Mouse (Mus musculus) stomach, embryonic 16.5 days (tissue): ENCODE results near the gene St3gal3. TPM values are rescaled to one million over a fixed set of nuclear protein-coding genes. Genes with fewer than 3 reads are reported as not detected.

Experiments
- ATAC-seq: fragments of 200-750 bp; cut with Nextera tagmentation; 2 replicates; pipeline ENCODE4 v1.8.0; 2017; ENCODE audit warnings: moderate number of reproducible peaks, moderate TSS enrichment; ENCODE audit not compliant: insufficient read depth, low FRiP score
- H3K27ac ChIP-seq: fragments of 300-500 bp; sonication (generic); 2 replicates; pipeline ENCODE4 v1.5.1; 2014; ENCODE audit warnings: low read length
- H3K27me3 ChIP-seq: fragments of 300-500 bp; sonication (generic); 2 replicates; pipeline ENCODE4 v1.6.1; 2014; ENCODE audit warnings: low read length, control low read depth, mixed read lengths; ENCODE audit not compliant: control insufficient read depth, insufficient read depth
- H3K36me3 ChIP-seq: fragments of 300-500 bp; sonication (generic); 2 replicates; pipeline ENCODE4 v1.6.1; 2014; ENCODE audit warnings: low read length; ENCODE audit not compliant: control insufficient read depth, insufficient read depth
- H3K4me1 ChIP-seq: fragments of 300-500 bp; sonication (generic); 2 replicates; pipeline ENCODE4 v1.6.1; 2014; ENCODE audit warnings: low read length, control low read depth, mixed read lengths; ENCODE audit not compliant: control insufficient read depth, insufficient read depth
- H3K4me2 ChIP-seq: fragments of 300-500 bp; sonication (generic); 2 replicates; pipeline ENCODE4 v1.6.1; 2014; ENCODE audit warnings: low read depth, low read length, mixed read lengths
- H3K4me3 ChIP-seq: fragments of 300-500 bp; sonication (generic); replicated peaks from 2 replicates; pipeline ENCODE4 v1.5.1; 2014; ENCODE audit warnings: mild to moderate bottlenecking, low read length
- H3K9ac ChIP-seq: fragments of 300-500 bp; sonication (generic); 2 replicates; pipeline ENCODE4 v1.6.1; 2014; ENCODE audit warnings: low read length
- H3K9me3 ChIP-seq: fragments of 300-500 bp; sonication (generic); replicated peaks from 2 replicates; pipeline ENCODE4 v1.6.1; 2016; ENCODE audit warnings: low read length, control low read depth; ENCODE audit not compliant: control insufficient read depth
- WGBS: fragments of 180-500 bp; shearing (Covaris S2); extraction: QIAGEN DNeasy Blood & Tissue Kit; methylation state at CpG from one replicate; pipeline ENCODE4 v1.1.7; 2014; 5-methylcytosine and 5-hydroxymethylcytosine counted together
- polyA plus RNA-seq: library from polyadenylated mRNA; unstranded; fragments of >200 nt; fragmentation: Nextera tagmentation; extraction: Ambion mirVana; gene quantifications from 2 replicates; pipeline ENCODE4 v1.2.1, GENCODE M21; 2015

Gene St3gal3
- polyA plus RNA-seq, 1 experiment from 2014 or later, result 5.2 TPM

DNA sequence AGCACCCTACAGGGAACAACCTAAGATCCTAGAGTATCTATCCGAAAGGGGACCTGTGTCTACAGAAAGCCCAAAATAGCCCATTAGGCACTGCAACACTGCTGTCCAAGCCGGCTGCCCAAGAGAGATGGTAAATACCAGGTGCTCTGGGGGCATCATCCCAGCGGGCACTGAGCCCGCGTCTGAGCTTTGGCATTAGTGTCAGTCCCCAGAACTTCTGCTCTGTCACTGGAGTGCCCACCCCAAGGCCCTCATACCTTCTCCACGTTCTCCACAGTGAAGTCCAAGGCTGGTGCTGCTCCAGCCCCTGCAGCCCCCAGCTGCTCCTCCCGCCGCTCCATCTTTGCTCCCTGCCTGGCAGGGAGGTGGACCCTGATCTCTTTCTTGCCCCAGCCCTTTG, 220.7 kb downstream of the St3gal3 start:
- H3K4me2 ChIP-seq, result peak overlapping the region; percentile 99
- H3K27me3 ChIP-seq, result no peaks in the 10 kb centered on the region
- peak overlapping the region; percentile 82 for H3K9ac ChIP-seq
- 16% methylated on average over 8 of the region's 8 CpGs for WGBS
- no peak for ATAC-seq
- H3K4me1 ChIP-seq, result peaks cover 30% of the 10 kb centered on the region
- peak overlapping the region; percentile 65 for H3K4me3 ChIP-seq
- H3K9me3 ChIP-seq, result no peaks in the 10 kb centered on the region
- no peak overlapping the region for H3K27ac ChIP-seq
- no peaks in the 10 kb centered on the region for H3K36me3 ChIP-seq

DNA sequence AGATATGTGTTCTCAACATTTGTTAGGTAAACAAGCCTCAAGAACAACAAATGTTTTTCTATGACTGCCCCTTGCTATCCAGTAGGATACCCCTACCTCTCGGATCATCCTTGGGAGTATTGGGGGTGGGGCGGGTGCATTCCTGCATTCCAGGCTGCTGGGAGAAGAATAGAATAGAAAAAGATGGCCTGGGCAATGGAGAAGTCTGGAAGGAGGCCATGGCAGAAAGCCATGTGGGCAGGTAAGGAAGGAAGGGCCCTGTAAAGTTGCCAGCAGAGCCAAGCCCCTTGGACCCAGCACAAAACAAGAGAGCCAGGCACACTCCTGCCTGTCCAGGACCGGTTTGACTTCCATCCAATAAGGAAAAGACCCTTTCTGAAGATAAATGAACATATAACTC, 221.3 kb downstream of the St3gal3 start:
- Histone ChIP-seq H3K9me3 (no peaks in the 10 kb centered on the region), H3K4me3 (peak overlapping the region; percentile 65), H3K27me3 (no peaks in the 10 kb centered on the region), H3K4me1 (peaks cover 30% of the 10 kb centered on the region), H3K9ac (no peak overlapping the region), H3K36me3 (no peaks in the 10 kb centered on the region), H3K4me2 (peak overlapping the region; percentile 99), H3K27ac (no peak overlapping the region)
- 44% methylated on average over 3 of the region's 3 CpGs for WGBS
- ATAC-seq, result no peak

DNA sequence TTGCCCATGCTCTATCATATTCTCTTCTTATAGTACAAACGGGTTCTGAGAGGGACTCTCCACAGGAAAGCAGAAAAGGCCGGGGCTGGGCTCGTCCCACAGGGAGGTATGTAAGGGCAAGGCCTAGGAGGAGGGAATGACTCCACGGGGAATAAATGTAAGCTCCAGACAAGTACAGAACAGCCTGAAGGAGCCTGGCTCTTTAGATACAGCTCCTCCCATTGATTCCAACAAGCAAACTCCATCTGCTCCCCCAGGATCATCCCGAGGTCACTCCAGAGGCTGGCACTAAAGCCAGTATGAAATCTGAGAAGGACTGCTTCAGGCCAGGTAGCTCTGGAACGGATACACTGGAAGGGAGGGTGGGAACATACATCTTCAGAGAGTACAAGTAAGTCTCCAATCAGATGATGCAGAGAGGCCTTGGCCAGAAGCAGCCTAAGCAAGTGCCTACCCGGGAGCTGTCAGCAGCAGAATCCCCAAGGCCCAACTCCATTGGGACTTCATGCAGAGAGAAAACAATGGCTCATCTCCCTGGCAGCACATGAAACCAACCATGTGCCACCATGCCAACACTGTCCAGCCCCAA, 221.9 kb downstream of the St3gal3 start:
- no peaks in the 10 kb centered on the region for H3K27me3 ChIP-seq
- 55% methylated on average over 7 of the region's 7 CpGs for WGBS
- H3K4me1 ChIP-seq, result peaks cover 30% of the 10 kb centered on the region
- no peak overlapping the region for H3K9ac ChIP-seq
- peak overlapping the region; percentile 65; the same call in 1 of the 2 replicates for H3K4me3 ChIP-seq
- no peak for ATAC-seq
- no peaks in the 10 kb centered on the region for H3K9me3 ChIP-seq
- no peak overlapping the region for H3K27ac ChIP-seq
- H3K4me2 ChIP-seq, result peak overlapping the region; percentile 99
- no peaks in the 10 kb centered on the region for H3K36me3 ChIP-seq

DNA sequence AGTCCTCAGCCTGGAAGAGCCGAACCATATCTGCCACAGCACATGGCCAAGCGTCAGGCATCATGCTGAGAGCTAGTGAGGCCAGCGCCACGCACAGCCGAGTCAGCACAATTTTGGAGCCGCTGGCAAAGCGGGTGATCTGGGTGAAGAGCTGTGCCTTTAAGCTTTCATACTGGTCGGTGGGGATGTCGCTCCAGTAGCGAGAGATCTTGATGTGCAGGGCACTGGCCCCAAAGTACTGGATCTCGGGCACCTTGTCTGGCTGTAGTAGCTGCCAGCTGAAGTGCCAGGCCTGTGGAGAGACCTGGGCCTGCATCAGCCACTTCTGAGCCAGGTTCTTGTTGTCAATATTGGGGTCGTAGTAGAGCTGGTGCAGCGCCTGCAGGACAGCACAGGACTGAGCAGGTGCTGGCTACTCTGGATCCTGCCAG, 222.6 kb downstream of the St3gal3 start:
- Histone ChIP-seq H3K4me3 (no peak overlapping the region), H3K9me3 (no peaks in the 10 kb centered on the region), H3K4me2 (no peak overlapping the region), H3K4me1 (peaks cover 30% of the 10 kb centered on the region), H3K27me3 (no peaks in the 10 kb centered on the region), H3K9ac (no peak overlapping the region), H3K27ac (no peak overlapping the region), H3K36me3 (no peaks in the 10 kb centered on the region)
- no peak for ATAC-seq
- 91% methylated on average over 13 of the region's 13 CpGs for WGBS

DNA sequence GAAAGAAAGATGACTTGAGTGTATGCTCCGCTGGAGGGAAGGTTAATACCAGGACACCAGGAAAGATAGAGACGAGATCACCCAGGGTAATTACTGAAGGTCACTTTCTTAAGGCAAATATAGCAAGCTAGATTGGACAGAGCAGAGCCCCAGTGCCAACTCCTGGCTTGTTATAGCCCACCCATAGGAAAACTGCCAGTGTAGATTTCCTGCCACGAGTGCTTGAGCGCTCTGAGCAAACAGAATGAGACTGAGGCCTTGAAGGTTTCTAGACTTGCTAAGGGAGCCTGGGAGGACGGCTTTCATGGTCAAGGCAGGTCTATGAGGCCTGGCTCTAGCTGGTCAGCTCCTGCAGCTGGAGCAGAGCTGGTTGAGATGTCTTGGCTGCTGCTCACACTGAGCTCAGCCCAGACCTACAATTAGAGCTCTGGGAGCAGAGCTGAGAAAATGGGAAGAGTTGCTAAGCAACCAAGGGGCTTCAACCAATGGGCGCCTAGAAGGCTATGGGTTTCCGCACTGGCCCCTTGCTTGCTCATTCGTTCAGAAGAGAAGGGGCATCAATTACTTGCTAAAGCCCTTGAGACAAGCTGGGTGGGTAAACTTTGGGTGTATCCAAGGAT, 225.8 kb downstream of the St3gal3 start:
- peaks cover 21% of the 10 kb centered on the region for H3K4me1 ChIP-seq
- no peaks in the 10 kb centered on the region for H3K27me3 ChIP-seq
- no peak for ATAC-seq
- H3K9me3 ChIP-seq, result no peaks in the 10 kb centered on the region
- H3K36me3 ChIP-seq, result peaks cover 12% of the 10 kb centered on the region; the same call in 1 of the 2 replicates
- no peak overlapping the region for H3K4me3 ChIP-seq
- 72% methylated on average over 8 of the region's 8 CpGs for WGBS
- no peak overlapping the region for H3K27ac ChIP-seq
- H3K4me2 ChIP-seq, result no peak overlapping the region
- H3K9ac ChIP-seq, result no peak overlapping the region

DNA sequence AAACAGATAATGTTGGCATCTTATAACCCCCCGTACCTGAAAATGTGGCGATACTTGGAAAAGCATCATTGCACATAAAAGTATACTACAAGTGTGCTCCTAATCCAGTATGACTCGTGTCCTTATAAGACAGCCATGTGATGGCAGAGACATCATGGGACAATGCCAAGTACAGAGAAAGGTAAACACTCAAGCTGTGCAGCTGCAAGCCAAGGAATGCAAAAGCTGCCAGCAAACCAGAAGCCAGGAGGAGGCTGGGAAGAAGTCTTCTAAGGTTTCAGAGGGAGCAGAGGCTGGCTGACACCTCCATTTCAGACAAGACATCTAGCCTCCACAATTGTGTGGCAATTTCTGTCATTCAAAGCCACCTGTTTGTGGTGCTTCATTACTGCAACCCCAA, 228.5 kb downstream of the St3gal3 start:
- 69% methylated on average over 3 of the region's 3 CpGs for WGBS
- ATAC-seq, result no peak; the same call in 1 of the 2 replicates
- no peak overlapping the region for H3K27ac ChIP-seq
- no peak overlapping the region for H3K9ac ChIP-seq
- no peak overlapping the region for H3K4me3 ChIP-seq
- 0 out of 2 replicates have a peak, but pooled peaks cover 8% of the 10 kb centered on the region for H3K4me1 ChIP-seq
- peaks cover 27% of the 10 kb centered on the region for H3K36me3 ChIP-seq
- H3K27me3 ChIP-seq, result no peaks in the 10 kb centered on the region
- H3K4me2 ChIP-seq, result no peak overlapping the region
- H3K9me3 ChIP-seq, result no peaks in the 10 kb centered on the region

DNA sequence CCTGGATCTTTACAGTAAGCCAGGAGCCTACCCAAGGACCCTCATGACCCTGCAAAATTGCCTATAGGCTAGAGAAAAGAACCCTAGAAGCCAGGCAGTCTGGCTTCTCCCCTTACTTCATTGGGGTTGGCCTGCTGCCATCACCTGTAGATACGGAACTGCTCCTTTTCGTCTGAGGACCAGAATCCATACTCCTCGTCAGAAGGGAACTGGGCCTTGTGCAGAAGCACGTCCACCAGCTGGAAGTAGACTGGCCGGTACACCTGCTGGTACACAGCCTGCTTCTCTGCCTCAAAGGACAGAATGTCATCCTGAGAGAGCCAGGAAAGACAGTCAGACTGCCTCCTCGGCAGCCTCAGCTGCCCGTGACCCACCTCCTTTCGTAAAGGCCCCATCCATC, 230.0 kb downstream of the St3gal3 start:
- H3K4me3 ChIP-seq, result no peak overlapping the region
- H3K27ac ChIP-seq, result no peak overlapping the region
- no peaks in the 10 kb centered on the region for H3K9me3 ChIP-seq
- WGBS, result 84% methylated on average over 8 of the region's 8 CpGs
- no peaks in the 10 kb centered on the region for H3K27me3 ChIP-seq
- no peak overlapping the region for H3K4me2 ChIP-seq
- no peak overlapping the region for H3K9ac ChIP-seq
- ATAC-seq, result no peak
- peaks cover 39% of the 10 kb centered on the region for H3K36me3 ChIP-seq
- H3K4me1 ChIP-seq, result 0 out of 2 replicates have a peak, but pooled peaks cover 8% of the 10 kb centered on the region

DNA sequence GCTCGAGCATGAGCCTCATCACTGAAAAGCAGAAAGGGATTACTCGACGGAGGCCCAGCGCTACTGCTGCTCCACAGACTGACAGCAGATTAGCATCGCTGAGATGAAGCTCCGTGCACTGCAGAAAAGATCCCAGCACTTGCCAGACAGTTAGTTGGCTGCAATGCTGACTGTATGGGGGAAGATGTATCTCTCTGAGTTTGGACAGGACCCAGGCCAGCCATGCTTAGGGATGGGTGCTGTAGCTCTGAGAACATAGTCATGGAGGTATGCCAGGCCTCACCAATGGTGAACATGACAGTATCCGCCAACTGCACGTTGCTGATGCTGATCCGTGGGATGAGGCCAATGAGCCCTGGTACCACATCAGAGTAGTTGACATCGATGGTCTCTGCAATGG, 230.6 kb downstream of the St3gal3 start:
- H3K4me1 ChIP-seq, result 0 out of 2 replicates have a peak, but pooled peaks cover under 1% of the 10 kb centered on the region
- H3K9me3 ChIP-seq, result no peaks in the 10 kb centered on the region
- no peaks in the 10 kb centered on the region for H3K27me3 ChIP-seq
- no peak overlapping the region for H3K9ac ChIP-seq
- no peak overlapping the region for H3K4me2 ChIP-seq
- H3K27ac ChIP-seq, result no peak overlapping the region
- peaks cover 39% of the 10 kb centered on the region for H3K36me3 ChIP-seq
- no peak for ATAC-seq
- WGBS, result 85% methylated on average over 10 of the region's 10 CpGs
- H3K4me3 ChIP-seq, result no peak overlapping the region

DNA sequence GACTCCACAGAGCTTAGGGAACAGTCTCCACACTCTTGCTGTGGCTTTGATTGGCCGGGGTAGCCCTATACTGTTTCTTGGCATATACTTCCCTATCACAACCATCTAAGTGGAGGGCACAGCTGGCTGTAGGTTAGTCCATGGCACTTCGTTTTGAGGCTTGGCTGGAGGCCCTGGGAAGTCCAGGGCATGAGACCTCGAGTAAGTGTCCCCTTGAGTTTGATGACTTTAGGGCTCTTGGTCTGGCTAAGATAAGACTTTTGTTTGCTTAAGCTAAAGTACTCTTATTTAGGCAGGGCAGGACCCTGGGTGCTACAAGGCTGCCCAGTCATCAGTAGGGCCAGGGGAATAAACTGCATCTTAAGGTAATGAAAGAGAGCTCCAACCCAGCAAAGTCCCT, 236.6 kb downstream of the St3gal3 start:
- WGBS, result 80% methylated on average over 3 of the region's 3 CpGs
- ATAC-seq, result no peak
- no peaks in the 10 kb centered on the region for H3K4me1 ChIP-seq

More for the DNA sequence above, 236.6 kb downstream of the St3gal3 start:
- Histone ChIP-seq H3K9me3 (no peaks in the 10 kb centered on the region), H3K4me2 (no peak overlapping the region), H3K27ac (no peak overlapping the region), H3K4me3 (no peak overlapping the region), H3K36me3 (peaks cover 33% of the 10 kb centered on the region), H3K9ac (no peak overlapping the region), H3K27me3 (no peaks in the 10 kb centered on the region)
